Mouse (Mus musculus) ES-E14 (cell line): Measurements from ENCODE around the gene Rhbdd1. TPM values are rescaled to one million over a fixed set of nuclear protein-coding genes. Genes with fewer than 3 reads are reported as not detected.
A peak's percentile ranks its signal among the peaks of the same experiment; 100 is the strongest.

Experiments used
- DNase-seq: peaks from one replicate; pipeline ENCODE4 v3.0.0-alpha.2; 2013; ENCODE audit warnings: low read depth, low spot score
- H3K27ac ChIP-seq: 2 replicates; pipeline ENCODE4 v1.5.1; 2012; ENCODE audit warnings: low read depth, mild to moderate bottlenecking, low read length, moderate library complexity, mixed read lengths; ENCODE audit not compliant: poor library complexity, insufficient read depth, severe bottlenecking
- H3K36me3 ChIP-seq: 2 replicates; pipeline ENCODE4 v1.6.1; 2012; ENCODE audit warnings: mild to moderate bottlenecking, low read length, moderate library complexity, mixed read lengths; ENCODE audit not compliant: control insufficient read depth, poor library complexity, insufficient read depth, severe bottlenecking
- H3K4me1 ChIP-seq, 2 experiments: fragments of 150-350 bp in 1 of 2; sonication (generic) in 1 of 2; 2 replicates each; pipeline ENCODE4 v1.6.1; 2012; ENCODE audit warnings: low read length in 2 of 2, mild to moderate bottlenecking in 1 of 2, mixed read lengths in 1 of 2; ENCODE audit not compliant: control insufficient read depth in 2 of 2, insufficient read depth in 2 of 2, poor library complexity in 1 of 2
- H3K4me3 ChIP-seq, 2 experiments: fragments of 150-350 bp in 1 of 2; sonication (generic) in 1 of 2; 2 replicates each; pipeline ENCODE4 v1.5.1; 2012; ENCODE audit warnings: low read length in 2 of 2, low read depth in 1 of 2, mild to moderate bottlenecking in 1 of 2, mixed read lengths in 1 of 2; ENCODE audit not compliant: insufficient read depth in 1 of 2, poor library complexity in 1 of 2, severe bottlenecking in 1 of 2
- H3K9ac ChIP-seq: 2 replicates; pipeline ENCODE4 v1.6.1; 2012; ENCODE audit warnings: low read depth, mild to moderate bottlenecking, low read length, mixed read lengths; ENCODE audit not compliant: poor library complexity, insufficient read depth, severe bottlenecking
- H3K9me3 ChIP-seq: fragments of 150-350 bp; sonication (generic); 2 replicates; pipeline ENCODE4 v1.6.1; 2012; ENCODE audit warnings: low read depth, mild to moderate bottlenecking, low read length; ENCODE audit not compliant: control insufficient read depth, insufficient read depth
- CHD2 ChIP-seq: IDR thresholded peaks from 2 replicates; pipeline ENCODE4 v1.6.1; 2014; ENCODE audit warnings: mild to moderate bottlenecking, low read depth, low read length, inconsistent platforms
- HCFC1 ChIP-seq: IDR thresholded peaks from 2 replicates; pipeline ENCODE4 v1.6.1; 2012; ENCODE audit warnings: low read length, inconsistent platforms, borderline replicate concordance; ENCODE audit not compliant: insufficient read depth
- MAFK ChIP-seq: IDR thresholded peaks from 2 replicates; pipeline ENCODE4 v1.6.1; 2014; ENCODE audit warnings: mild to moderate bottlenecking, low read depth, low read length, inconsistent platforms; ENCODE audit not compliant: insufficient read depth
- ZC3H11A ChIP-seq: IDR thresholded peaks from 2 replicates; pipeline ENCODE4 v1.6.1; 2012; ENCODE audit warnings: low read depth, mild to moderate bottlenecking, inconsistent platforms, low read length, borderline replicate concordance
- ZNF384 ChIP-seq: IDR thresholded peaks from 2 replicates; pipeline ENCODE4 v1.6.1; 2012; ENCODE audit warnings: low read depth, low read length, inconsistent platforms
- in situ Hi-C, 2 experiments: fragments of 600-800 bp; cut with MboI; formaldehyde crosslinking; loops; one replicate each; pipeline ENCODE4 v1.15.1; 2025; ENCODE audit warnings: low sequenced_read_pairs in 2 of 2, inconsistent platforms in 1 of 2; ENCODE audit not compliant: unreplicated experiment in 2 of 2
- total RNA-seq: library from RNA; depleted of rRNA; stranded (reverse); fragments of 300-350 nt; gene quantifications from 2 replicates; pipeline ENCODE4 v1.2.3, GENCODE M21; 2012

Gene Rhbdd1
- total RNA-seq, 1 experiment, result 14.1 TPM

DNA sequence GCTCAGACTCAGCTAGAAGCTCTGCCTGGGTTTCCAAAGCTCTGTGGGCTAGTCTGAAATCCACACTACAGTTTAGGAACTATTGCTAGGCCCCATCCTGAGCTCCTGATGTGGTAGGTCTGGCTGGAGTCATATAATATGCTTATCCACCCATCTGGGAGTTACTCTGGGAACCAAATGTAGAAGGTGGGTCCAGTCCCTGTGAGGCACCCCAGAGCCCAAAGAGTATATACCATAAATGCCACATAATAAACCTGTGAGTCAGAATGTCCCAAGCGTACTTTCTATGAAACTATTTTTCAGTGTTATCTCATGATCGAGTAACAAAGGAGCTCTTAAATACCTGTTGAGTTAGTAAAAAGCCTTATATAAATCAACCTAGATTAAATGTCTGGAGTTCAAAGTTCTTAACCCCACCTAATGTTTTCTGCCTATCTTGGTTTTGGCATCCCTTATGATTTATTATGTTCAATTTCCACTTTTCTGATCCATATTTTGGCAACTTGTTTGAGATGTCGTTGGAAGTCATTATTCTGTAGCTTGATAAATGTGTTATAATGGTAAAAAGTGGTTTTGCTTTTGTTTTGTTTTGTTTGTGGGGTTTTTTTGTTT is 98.3 kb downstream of the Rhbdd1 start:
- H3K9ac ChIP-seq, result no peak overlapping the region
- DNase-seq, result no peak
- H3K4me1 ChIP-seq, result no peaks in the 10 kb centered on the region
- H3K36me3 ChIP-seq, result no peaks in the 10 kb centered on the region
- H3K9me3 ChIP-seq, result no peaks in the 10 kb centered on the region
- H3K4me3 ChIP-seq, result no peak overlapping the region
- no peak overlapping the region for H3K27ac ChIP-seq
- TF ChIP-seq ZC3H11A (no peak), MAFK (no peak), HCFC1 (no peak), CHD2 (no peak), ZNF384 (no peak)
- in situ Hi-C loops, result no loop called here

GRCm38 (mm10) chr1:82415641-82416040 is 99.4 kb downstream of the Rhbdd1 start:
- Histone ChIP-seq H3K4me3 (no peak overlapping the region), H3K4me1 (no peaks in the 10 kb centered on the region), H3K36me3 (no peaks in the 10 kb centered on the region), H3K27ac (no peak overlapping the region), H3K9me3 (no peaks in the 10 kb centered on the region), H3K9ac (no peak overlapping the region)
- no peak for DNase-seq
- TF ChIP-seq HCFC1 (no peak), ZNF384 (no peak), ZC3H11A (no peak)
- in situ Hi-C loops, result no loop called here

GRCm38 (mm10) chr1:82427729-82428128 is 111.5 kb downstream of the Rhbdd1 start:
- Histone ChIP-seq H3K27ac (no peak overlapping the region), H3K9ac (no peak overlapping the region), H3K36me3 (no peaks in the 10 kb centered on the region), H3K4me1 (no peaks in the 10 kb centered on the region), H3K9me3 (no peaks in the 10 kb centered on the region), H3K4me3 (no peak overlapping the region)
- TF ChIP-seq MAFK (no peak), HCFC1 (no peak), ZC3H11A (no peak), ZNF384 (no peak), CHD2 (no peak)
- in situ Hi-C loops, result no loop called here
- no peak for DNase-seq

DNA sequence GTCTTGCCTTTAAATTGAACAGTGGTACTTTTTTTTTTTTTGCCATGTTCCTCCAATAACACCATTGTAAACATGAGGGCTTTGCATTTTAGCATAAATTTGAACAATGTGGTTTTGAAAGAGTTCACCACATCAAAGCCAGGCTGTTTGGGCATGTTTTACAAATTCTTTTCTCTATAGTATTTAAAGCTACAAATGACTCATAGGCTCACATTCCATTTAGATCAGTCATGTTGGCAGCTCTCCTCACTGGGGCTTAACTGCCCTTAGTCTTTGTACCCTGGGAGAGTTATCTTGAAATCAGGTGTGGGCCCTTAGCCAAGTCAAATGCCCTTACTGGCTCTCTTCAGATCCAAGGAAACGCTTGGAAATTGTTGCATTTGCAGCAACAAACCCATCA is 112.8 kb downstream of the Rhbdd1 start:
- Histone ChIP-seq H3K9ac (no peak overlapping the region), H3K4me1 (no peaks in the 10 kb centered on the region), H3K27ac (no peak overlapping the region), H3K36me3 (no peaks in the 10 kb centered on the region), H3K9me3 (no peaks in the 10 kb centered on the region), H3K4me3 (no peak overlapping the region)
- no peak for DNase-seq
- TF ChIP-seq ZNF384 (no peak), MAFK (no peak), CHD2 (no peak), HCFC1 (no peak), ZC3H11A (no peak)
- in situ Hi-C loops, result no loop called here

DNA sequence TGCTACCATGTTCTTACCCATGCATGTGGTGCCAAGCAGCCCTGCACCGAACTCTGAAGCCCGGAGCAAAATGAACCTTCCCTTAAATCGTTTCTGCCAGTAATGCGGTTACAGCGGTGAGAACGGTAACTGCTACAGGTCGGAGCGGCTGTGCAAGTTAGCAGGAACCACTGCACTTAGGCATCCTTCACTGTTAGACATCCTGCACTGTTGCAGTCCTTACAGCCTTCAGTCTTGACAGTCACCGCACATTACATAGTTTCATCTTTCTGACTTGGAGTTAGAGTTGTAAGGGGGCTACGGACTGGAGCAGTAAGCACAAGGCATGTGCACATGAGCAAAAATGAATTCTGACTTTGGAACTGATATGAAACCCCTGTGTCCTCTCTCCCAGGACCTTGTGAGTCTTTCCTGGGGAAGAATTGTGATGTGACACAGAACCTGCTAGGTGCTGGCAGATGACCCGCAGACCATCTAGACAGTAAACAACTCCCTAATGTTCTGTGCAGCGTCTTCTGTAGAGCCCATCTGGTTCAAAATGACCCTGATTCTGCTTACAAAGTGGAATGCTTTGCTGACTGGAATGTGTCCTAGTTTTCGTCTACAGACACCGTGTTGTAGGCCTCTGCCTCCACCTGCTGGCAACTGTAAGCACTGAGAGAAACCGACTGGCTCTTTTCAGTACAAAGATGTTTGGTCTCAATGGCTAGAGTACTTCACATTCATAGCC is 116.8 kb downstream of the Rhbdd1 start:
- no peak overlapping the region for H3K27ac ChIP-seq
- in situ Hi-C loops, result no loop called here
- no peaks in the 10 kb centered on the region for H3K36me3 ChIP-seq
- no peak overlapping the region for H3K4me3 ChIP-seq
- no peaks in the 10 kb centered on the region for H3K9me3 ChIP-seq
- DNase-seq, result peak; percentile 27
- H3K4me1 ChIP-seq, result no peaks in the 10 kb centered on the region
- no peak overlapping the region for H3K9ac ChIP-seq
- TF ChIP-seq HCFC1 (no peak), MAFK (no peak), ZNF384 (no peak), CHD2 (no peak), ZC3H11A (peak; percentile 62)
